Mouse (Mus musculus): ENCODE measurements around the gene Slc47a1. TPM values are rescaled to one million over a fixed set of nuclear protein-coding genes. Genes with fewer than 3 reads are reported as not detected.

Gene Slc47a1
- not detected for total RNA-seq (2023)

GRCm38 (mm10) chr11:61377881-61378613, at the start of gene Slc47a1:
Slc47a1 (minus strand) TSS chr11:61378345.

GRCm38 (mm10) chr11:61342505-61343420, 35.4 kb downstream of the Slc47a1 start, which contains the start of gene Slc47a2:
Slc47a2 (minus strand) TSS chr11:61342860.

Other genes starting within 250 kb of the Slc47a1 start
- 95.4 TPM for gene Usp22, start 203.3 kb downstream of the Slc47a1 start, total RNA-seq (2023)
- not detected for gene Aldh3a1, start 170.8 kb downstream of the Slc47a1 start, total RNA-seq (2023)
- 39.1 TPM for gene Aldh3a2, start 110.9 kb downstream of the Slc47a1 start, total RNA-seq (2023)
- gene Slc47a2, start 35.5 kb downstream of the Slc47a1 start, total RNA-seq (2023): not detected
- not detected for gene Rnf112, start 75.8 kb upstream of the Slc47a1 start, total RNA-seq (2023)
- gene Mfap4, start 107.1 kb upstream of the Slc47a1 start, total RNA-seq (2023): not detected
- 21.8 TPM for gene Mapk7, start 116.1 kb upstream of the Slc47a1 start, total RNA-seq (2023)
- gene B9d1, start 126.8 kb upstream of the Slc47a1 start, total RNA-seq (2023): not detected
- 2.7 TPM for gene Epn2, start 201.3 kb upstream of the Slc47a1 start, total RNA-seq (2023)

Data from CD8-positive naive resting alpha-beta T cell, adult 57 days (primary cell).